Comparison of ENCODE assay signal across 29 mouse cellular contexts in genomic region chr6:47880166-47880565, GRCm38 (mm10). TPM values are rescaled to one million over a fixed set of nuclear protein-coding genes. Genes with fewer than 3 reads are reported as not detected.
A peak's percentile ranks its signal among the peaks of the same experiment; 100 is the strongest.
DNase-seq lines count a peak whose midpoint lies in the region; ATAC-seq and TF ChIP-seq lines count a peak whose summit lies in the region.
"Had no signal": no experiment of that assay in that cellular context is flagged by ENCODE, and none has a peak within 500 bp of the region (broad histone marks: within the 10 kb centered on the region; RNA-seq: fewer than 3 reads in every experiment).

No protein-coding gene starts in this region.

- TF ChIP-seq CTCF in kidney, postnatal 0 days (IDR thresholded peaks at IDR 0.05; ENCODE audit: low read depth): no peak

- H3K4me3 ChIP-seq in kidney, postnatal 0 days (replicated peaks; ENCODE audit: low read depth, low read length): no peak overlapping the region
- no peak overlapping the region for H3K4me3 ChIP-seq in limb, embryonic 15.5 days
- H3K4me3 ChIP-seq: forebrain, embryonic 15.5 days; heart, embryonic 13.5 days; kidney, embryonic 15.5 days; midbrain, embryonic 12.5 days had no signal

- DNase-seq in kidney, postnatal 0 days (ENCODE audit: low spot score): no peak
- no peak for DNase-seq in kidney, postnatal 36 days
- peak; percentile 74 for DNase-seq in urinary bladder, postnatal 14 days (ENCODE audit: low spot score)
- no peak for DNase-seq in urinary bladder, postnatal 10 days (ENCODE audit: low spot score)
- peak; percentile 46 to 68 for DNase-seq in urinary bladder, postnatal 36 days (ENCODE audit: low spot score in 2 of 2)
- DNase-seq in layer of hippocampus, adult 8-10 months (ENCODE audit: low spot score in 2 of 2): no peak
- DNase-seq in spleen, postnatal 10 days (ENCODE audit: low spot score in 2 of 2): no peak
- DNase-seq: adrenal gland, postnatal 25 days; cerebellum, adult 18-20 months; cerebellum, postnatal 14 days; gastrocnemius, postnatal 10 days; heart, postnatal 10 days; kidney, adult 18-20 months; kidney, postnatal 4 days; layer of hippocampus, postnatal 36 days; lung, postnatal 36 days; right cerebral cortex, postnatal 25 days; thymus, adult 2 months; thymus, postnatal 4 days had no signal

- 0 out of 2 replicates have a peak overlapping the region, but pooled peaks have one; percentile 18 for H3K9ac ChIP-seq in kidney, postnatal 0 days (ENCODE audit: low read depth, low read length)
- H3K9ac ChIP-seq in limb, embryonic 15.5 days: no peak overlapping the region
- H3K9ac ChIP-seq: forebrain, embryonic 15.5 days; kidney, embryonic 15.5 days had no signal

- WGBS in kidney, postnatal 0 days: 90% methylated on average over 10 of the region's 10 CpGs
- WGBS in limb, embryonic 15.5 days: 76% methylated on average over 10 of the region's 10 CpGs

- H3K36me3 ChIP-seq in kidney, postnatal 0 days (ENCODE audit: insufficient read depth, low read length): peaks cover 36% of the 10 kb centered on the region
- peaks cover 54% of the 10 kb centered on the region for H3K36me3 ChIP-seq in limb, embryonic 15.5 days

- no peaks in the 10 kb centered on the region for H3K9me3 ChIP-seq in kidney, postnatal 0 days (replicated peaks; ENCODE audit: low read length)
- H3K9me3 ChIP-seq in limb, embryonic 15.5 days: no peaks in the 10 kb centered on the region
- H3K9me3 ChIP-seq: forebrain, embryonic 15.5 days; heart, embryonic 13.5 days; kidney, embryonic 15.5 days; midbrain, embryonic 12.5 days had no signal

- peaks cover 12% of the 10 kb centered on the region; the same call in 1 of the 2 replicates for H3K4me1 ChIP-seq in kidney, postnatal 0 days (replicated peaks; ENCODE audit: insufficient read depth, low read length)
- peaks cover 19% of the 10 kb centered on the region for H3K4me1 ChIP-seq in limb, embryonic 15.5 days

- no peak overlapping the region for H3K4me2 ChIP-seq in kidney, postnatal 0 days (ENCODE audit: low read length)
- H3K4me2 ChIP-seq in limb, embryonic 15.5 days: no peak overlapping the region
- H3K4me2 ChIP-seq: liver, embryonic 11.5 days had no signal

- ATAC-seq in kidney, postnatal 0 days (replicated peaks; ENCODE audit: low FRiP score, low read depth): no peak
- ATAC-seq in limb, embryonic 15.5 days (ENCODE audit: insufficient number of reproducible peaks, low FRiP score, low TSS enrichment, low read depth): no peak
- ATAC-seq: CD4-positive, CD25-positive, alpha-beta regulatory T cell, adult 4 months; forebrain, embryonic 15.5 days; hindbrain, embryonic 16.5 days had no signal

- H3K27me3 ChIP-seq in kidney, postnatal 0 days (ENCODE audit: insufficient read depth, low read length): no peaks in the 10 kb centered on the region
- no peaks in the 10 kb centered on the region for H3K27me3 ChIP-seq in limb, embryonic 15.5 days
- H3K27me3 ChIP-seq: forebrain, embryonic 15.5 days; heart, embryonic 13.5 days; kidney, embryonic 15.5 days; midbrain, embryonic 12.5 days had no signal

- H3K27ac ChIP-seq in kidney, postnatal 0 days: no peak overlapping the region
- H3K27ac ChIP-seq in limb, embryonic 15.5 days: peak overlapping the region; percentile 98; the same call in 1 of the 2 replicates
- H3K27ac ChIP-seq: forebrain, embryonic 15.5 days; heart, embryonic 13.5 days; kidney, embryonic 15.5 days; midbrain, embryonic 12.5 days had no signal

RNA-seq across cellular contexts. Expression of gene Zfp282, which starts 3.2 kb away (rescaled TPM):
- polyA plus RNA-seq in kidney, postnatal 0 days (2015; fragmentation: Nextera tagmentation; extraction: Ambion mirVana): 12.4 and 12.5 TPM in 2 replicates
- polyA plus RNA-seq in limb, embryonic 15.5 days (2015; fragmentation: Nextera tagmentation; extraction: Ambion mirVana): 23.1 and 23.6 TPM in 2 replicates
- 10 to 100 TPM; 11.8 to 15.1 (median 12.4) TPM for total RNA-seq in layer of hippocampus, adult 8-10 months (2022)

RNA-seq across cellular contexts. Expression of gene Zfp212, which starts 40.1 kb away (rescaled TPM):
- polyA plus RNA-seq in kidney, postnatal 0 days (2015; fragmentation: Nextera tagmentation; extraction: Ambion mirVana): 14.4 and 15.2 TPM in 2 replicates
- 17.2 and 18.0 TPM in 2 replicates for polyA plus RNA-seq in limb, embryonic 15.5 days (2015; fragmentation: Nextera tagmentation; extraction: Ambion mirVana)
- total RNA-seq in layer of hippocampus, adult 8-10 months (2022): 10 to 100 TPM; 20.1 to 24.0 (median 21.5) TPM

RNA-seq across cellular contexts. Expression of gene Zfp398, which starts 44.7 kb away (rescaled TPM):
- 6.7 TPM in 2 replicates for polyA plus RNA-seq in kidney, postnatal 0 days (2015; fragmentation: Nextera tagmentation; extraction: Ambion mirVana)
- 11.0 and 12.0 TPM in 2 replicates for polyA plus RNA-seq in limb, embryonic 15.5 days (2015; fragmentation: Nextera tagmentation; extraction: Ambion mirVana)
- total RNA-seq in layer of hippocampus, adult 8-10 months (2022): 10 to 100 TPM; 21.2 to 27.1 (median 24.1) TPM

RNA-seq across cellular contexts. Expression of gene Zfp786, which starts 49.5 kb away (rescaled TPM):
- 1.9 and 2.1 TPM in 2 replicates for polyA plus RNA-seq in kidney, postnatal 0 days (2015; fragmentation: Nextera tagmentation; extraction: Ambion mirVana)
- polyA plus RNA-seq in limb, embryonic 15.5 days (2015; fragmentation: Nextera tagmentation; extraction: Ambion mirVana): 2.5 and 3.6 TPM in 2 replicates
- total RNA-seq in layer of hippocampus, adult 8-10 months (2022): 1 to 10 TPM; 4.9 to 5.7 (median 5.0) TPM
- total RNA-seq: megakaryocyte, adult 5-6 weeks; neutrophil, adult 5-6 weeks had no signal
- polyA plus RNA-seq: CD4-positive, CD25-positive, alpha-beta regulatory T cell, adult 4 months had no signal

Comparison
In these comparisons a context has a peak if more than half of its experiments do, and no peak if none do; other contexts are left out.
1. DNase-seq: peak in urinary bladder, postnatal 14 days (single experiment) and urinary bladder, postnatal 36 days (2 of 2); none in kidney, postnatal 0 days (single experiment), kidney, postnatal 36 days (0 of 2), urinary bladder, postnatal 10 days (single experiment), layer of hippocampus, adult 8-10 months (0 of 2) and spleen, postnatal 10 days (0 of 2).